Mouse (Mus musculus): ENCODE results near the gene Zc3hav1. TPM values are rescaled to one million over a fixed set of nuclear protein-coding genes. Genes with fewer than 3 reads are reported as not detected.

Zc3hav1 gene
- total and polyA plus RNA-seq, 2 experiments from 2014 or later = 2.1 to 3.5 TPM

DNA sequence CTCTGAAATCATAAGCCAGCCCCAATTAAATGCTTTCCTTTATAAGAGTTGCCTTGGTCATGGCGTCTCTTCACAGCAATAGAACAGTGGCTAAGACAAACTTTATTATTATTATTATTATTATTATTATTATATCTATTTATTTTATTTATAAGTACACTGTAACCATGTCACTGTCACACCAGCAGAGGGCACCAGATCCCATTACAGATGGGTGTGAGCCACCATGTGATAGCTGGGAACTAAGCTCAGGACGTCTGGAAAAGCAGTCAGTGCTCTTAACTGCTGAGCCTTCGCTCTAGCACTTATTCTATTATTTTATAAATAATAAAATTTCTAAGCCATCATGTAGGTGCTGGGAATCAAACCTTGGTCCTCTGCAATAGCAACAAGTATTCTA is 60.7 kb downstream of the Zc3hav1 start:
- H3K27ac ChIP-seq (ENCODE audit: low read depth, low read length) = no peak overlapping the region
- H3K9me3 ChIP-seq (ENCODE audit: low read length) = no peaks in the 10 kb centered on the region
- DNase-seq (ENCODE audit: low spot score) = no peak
- no peaks in the 10 kb centered on the region for H3K27me3 ChIP-seq (ENCODE audit: insufficient read depth, low read length)
- TF ChIP-seq CTCF (IDR thresholded peaks at IDR 0.05) = peak; percentile 29; the same call in 1 of the 2 replicates
- H3K36me3 ChIP-seq (ENCODE audit: insufficient read depth, low read length) = peaks cover 17% of the 10 kb centered on the region; the same call in 1 of the 2 replicates
- no peak overlapping the region for H3K4me3 ChIP-seq (ENCODE audit: low read depth, low read length)
- H3K4me1 ChIP-seq (ENCODE audit: insufficient read depth, low read length) = no peaks in the 10 kb centered on the region
- H3K4me2 ChIP-seq (ENCODE audit: low read depth, low read length, poor library complexity, severe bottlenecking) = no peak overlapping the region
- no peak for ATAC-seq (ENCODE audit: low FRiP score)
- WGBS = 50% methylated on average over 3 of the region's 3 CpGs
- H3K9ac ChIP-seq (replicated peaks; ENCODE audit: low read length, poor library complexity, severe bottlenecking) = no peak overlapping the region

DNA sequence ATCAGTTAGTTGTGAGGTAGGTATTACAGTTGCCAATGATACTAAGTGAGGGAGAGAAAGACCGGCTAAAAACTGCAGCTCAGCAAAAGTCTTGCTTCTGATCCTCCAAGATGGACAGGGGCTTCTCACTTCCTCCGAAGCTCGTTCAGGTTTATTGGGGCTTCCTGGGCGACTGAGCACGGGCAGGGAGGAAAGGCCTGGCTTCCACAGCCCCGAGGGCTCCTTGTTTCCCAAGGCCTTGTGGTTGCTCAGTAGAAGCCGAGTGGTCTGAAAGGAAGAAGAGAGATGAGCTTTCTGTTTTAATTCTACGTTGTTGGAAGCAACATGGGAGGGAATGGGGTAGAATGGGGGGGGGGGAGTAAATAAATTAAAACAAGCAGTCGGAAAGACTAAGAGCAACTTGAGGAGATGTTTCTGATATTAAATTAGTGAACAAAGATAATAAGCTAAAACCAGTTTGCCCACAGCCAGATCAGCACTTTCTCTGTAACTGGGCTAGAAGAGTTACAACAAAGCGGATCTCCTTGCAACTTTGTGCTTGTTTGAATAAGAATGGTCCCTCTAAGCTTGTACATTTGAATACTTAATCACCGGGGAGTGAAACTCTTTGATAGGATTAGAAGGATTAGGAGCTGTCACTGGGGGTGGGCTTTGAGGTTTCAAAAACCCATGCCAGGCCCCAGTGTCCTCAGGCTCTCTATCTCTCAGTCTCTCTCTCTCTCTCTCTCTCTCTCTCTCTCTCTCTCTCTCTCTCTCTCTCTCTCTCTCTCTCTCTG is 61.3 kb downstream of the Zc3hav1 start:
- no peaks in the 10 kb centered on the region for H3K9me3 ChIP-seq (ENCODE audit: low read length)
- no peak overlapping the region for H3K4me3 ChIP-seq (ENCODE audit: low read depth, low read length)
- no peak overlapping the region for H3K27ac ChIP-seq (ENCODE audit: low read depth, low read length)
- peaks cover 17% of the 10 kb centered on the region; the same call in 1 of the 2 replicates for H3K36me3 ChIP-seq (ENCODE audit: insufficient read depth, low read length)
- ATAC-seq (ENCODE audit: low FRiP score) (no peak), DNase-seq (ENCODE audit: low spot score) (no peak)
- WGBS = 17% methylated on average over 11 of the region's 11 CpGs
- no peaks in the 10 kb centered on the region for H3K27me3 ChIP-seq (ENCODE audit: insufficient read depth, low read length)
- TF ChIP-seq CTCF (IDR thresholded peaks at IDR 0.05) = no peak
- H3K4me1 ChIP-seq (ENCODE audit: insufficient read depth, low read length) = no peaks in the 10 kb centered on the region
- no peak overlapping the region for H3K9ac ChIP-seq (replicated peaks; ENCODE audit: low read length, poor library complexity, severe bottlenecking)
- no peak overlapping the region for H3K4me2 ChIP-seq (ENCODE audit: low read depth, low read length, poor library complexity, severe bottlenecking)

DNA sequence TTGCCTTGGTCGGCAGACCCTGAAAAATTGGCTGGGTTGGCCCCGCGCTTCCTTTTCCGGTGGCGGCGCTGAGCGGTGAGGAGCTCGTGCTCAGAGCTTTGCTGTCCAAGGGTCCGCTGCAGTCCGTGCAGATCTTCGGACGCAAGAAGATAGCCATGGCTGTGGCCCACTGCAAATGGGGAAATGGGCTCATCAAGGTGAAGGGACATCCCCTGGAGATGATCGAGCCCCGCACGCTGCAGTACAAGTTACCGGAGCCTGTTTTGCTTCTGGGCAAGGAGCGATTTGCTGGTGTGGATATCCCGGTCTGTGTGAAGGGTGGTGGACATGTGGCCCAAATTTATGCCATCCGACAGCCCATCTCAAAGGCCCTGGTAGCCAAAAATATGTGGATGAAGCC is 70.0 kb downstream of the Zc3hav1 start:
- Histone ChIP-seq H3K9ac (replicated peaks; ENCODE audit: low read length, poor library complexity, severe bottlenecking) (no peak overlapping the region), H3K36me3 (ENCODE audit: insufficient read depth, low read length) (peaks cover 7% of the 10 kb centered on the region), H3K4me3 (ENCODE audit: low read depth, low read length) (no peak overlapping the region), H3K27me3 (ENCODE audit: insufficient read depth, low read length) (no peaks in the 10 kb centered on the region), H3K27ac (ENCODE audit: low read depth, low read length) (no peak overlapping the region), H3K9me3 (ENCODE audit: low read length) (peaks cover 5% of the 10 kb centered on the region; the same call in 1 of the 2 replicates), H3K4me1 (ENCODE audit: insufficient read depth, low read length) (no peaks in the 10 kb centered on the region), H3K4me2 (ENCODE audit: low read depth, low read length, poor library complexity, severe bottlenecking) (no peak overlapping the region)
- no peak for TF ChIP-seq CTCF (IDR thresholded peaks at IDR 0.05)
- DNase-seq (ENCODE audit: low spot score) (no peak), ATAC-seq (ENCODE audit: low FRiP score) (no peak)
- WGBS = 99% methylated on average over 19 of the region's 19 CpGs

DNA sequence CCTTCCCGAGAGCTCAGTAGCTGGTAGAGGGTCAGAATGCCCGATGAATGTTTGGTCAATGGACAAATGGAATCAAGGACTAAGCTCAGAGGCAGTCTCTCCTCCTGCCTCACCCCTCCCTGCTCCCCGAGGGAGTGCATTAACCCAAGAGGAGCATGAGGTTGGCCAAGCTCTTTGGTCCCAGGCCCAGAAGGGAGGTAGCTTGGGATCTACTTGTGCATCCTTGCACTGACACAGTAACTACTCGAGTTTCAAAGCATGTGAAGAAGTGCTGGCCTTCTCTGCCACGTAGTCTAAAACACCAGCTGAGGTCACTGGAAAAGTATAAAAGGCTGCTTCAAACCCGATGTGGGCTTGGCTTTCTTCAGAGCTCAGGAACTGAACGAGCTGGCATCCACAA is 89.9 kb downstream of the Zc3hav1 start:
- ATAC-seq (ENCODE audit: low FRiP score) = no peak
- no peak overlapping the region for H3K4me2 ChIP-seq (ENCODE audit: low read depth, low read length, poor library complexity, severe bottlenecking)
- H3K36me3 ChIP-seq (ENCODE audit: insufficient read depth, low read length) = no peaks in the 10 kb centered on the region
- no peaks in the 10 kb centered on the region for H3K27me3 ChIP-seq (ENCODE audit: insufficient read depth, low read length)
- H3K9ac ChIP-seq (replicated peaks; ENCODE audit: low read length, poor library complexity, severe bottlenecking) = no peak overlapping the region
- WGBS = 70% methylated on average over 7 of the region's 7 CpGs
- TF ChIP-seq CTCF (IDR thresholded peaks at IDR 0.05) = no peak
- H3K4me3 ChIP-seq (ENCODE audit: low read depth, low read length) = no peak overlapping the region
- no peak for DNase-seq (ENCODE audit: low spot score)
- H3K9me3 ChIP-seq (ENCODE audit: low read length) = no peaks in the 10 kb centered on the region
- no peaks in the 10 kb centered on the region for H3K4me1 ChIP-seq (ENCODE audit: insufficient read depth, low read length)
- H3K27ac ChIP-seq (ENCODE audit: low read depth, low read length) = no peak overlapping the region

DNA sequence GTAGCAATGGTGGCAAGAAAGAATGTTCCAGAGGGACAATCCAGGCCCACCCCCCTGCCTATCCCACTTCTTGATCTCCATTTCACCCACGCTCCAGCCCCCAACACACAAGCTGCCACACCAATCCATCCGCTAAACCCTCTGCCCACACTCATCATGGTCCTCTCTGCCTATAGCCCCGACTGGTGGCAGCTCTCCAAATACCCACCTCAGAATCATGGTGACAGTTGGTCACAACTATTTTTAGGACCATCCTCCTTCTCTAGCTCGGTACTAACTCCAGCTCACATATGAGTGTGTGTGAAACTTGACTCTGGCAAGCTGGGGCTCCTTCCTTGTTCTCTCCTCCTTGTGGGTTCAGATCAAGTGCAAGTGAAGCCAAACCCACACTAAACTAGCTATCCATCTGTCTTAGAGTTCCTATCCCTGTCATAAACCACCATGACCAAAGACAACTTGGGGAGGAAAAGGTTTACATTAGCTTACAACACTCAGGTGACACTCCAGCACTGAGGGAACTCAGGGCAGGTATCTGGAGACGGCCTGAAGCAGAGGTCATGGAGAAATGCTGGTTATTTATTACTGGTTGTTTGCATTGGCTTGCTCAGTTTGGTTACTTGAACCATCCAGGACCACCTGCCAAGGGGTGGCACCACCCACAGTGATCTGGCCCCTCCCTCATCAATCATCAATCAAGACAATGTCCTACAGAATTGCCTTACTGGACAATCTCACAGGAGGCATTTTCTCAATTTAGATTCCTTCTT is 90.8 kb downstream of the Zc3hav1 start:
- ATAC-seq (ENCODE audit: low FRiP score) (no peak), DNase-seq (ENCODE audit: low spot score) (no peak)
- Histone ChIP-seq H3K9me3 (ENCODE audit: low read length) (no peaks in the 10 kb centered on the region), H3K4me2 (ENCODE audit: low read depth, low read length, poor library complexity, severe bottlenecking) (no peak overlapping the region), H3K27me3 (ENCODE audit: insufficient read depth, low read length) (no peaks in the 10 kb centered on the region), H3K27ac (ENCODE audit: low read depth, low read length) (no peak overlapping the region), H3K9ac (replicated peaks; ENCODE audit: low read length, poor library complexity, severe bottlenecking) (no peak overlapping the region), H3K36me3 (ENCODE audit: insufficient read depth, low read length) (no peaks in the 10 kb centered on the region), H3K4me1 (ENCODE audit: insufficient read depth, low read length) (no peaks in the 10 kb centered on the region), H3K4me3 (ENCODE audit: low read depth, low read length) (no peak overlapping the region)
- no peak for TF ChIP-seq CTCF (IDR thresholded peaks at IDR 0.05)
- 83% methylated on average over 5 of the region's 5 CpGs for WGBS

DNA sequence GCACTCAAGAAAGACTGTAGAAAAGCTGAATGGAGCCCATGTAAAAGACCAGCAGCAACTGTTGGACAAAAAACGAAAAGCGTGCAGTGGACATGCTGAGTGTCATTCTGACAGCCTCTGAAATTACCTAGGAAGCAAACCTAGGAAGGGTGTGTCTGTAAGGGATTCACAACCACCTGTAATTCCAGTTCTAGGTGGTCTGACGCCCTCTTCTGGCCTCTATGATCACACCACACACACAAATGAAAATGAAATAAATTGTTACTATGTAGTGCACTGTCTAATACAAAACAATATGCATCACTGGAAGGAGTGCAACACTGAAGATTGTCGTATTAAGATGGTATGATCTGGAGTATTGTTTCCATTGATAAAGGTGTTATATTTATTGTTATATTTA is 92.5 kb downstream of the Zc3hav1 start:
- ATAC-seq (ENCODE audit: low FRiP score) (no peak), DNase-seq (ENCODE audit: low spot score) (no peak)
- no peak overlapping the region for H3K27ac ChIP-seq (ENCODE audit: low read depth, low read length)
- no peaks in the 10 kb centered on the region for H3K9me3 ChIP-seq (ENCODE audit: low read length)
- no peak overlapping the region for H3K4me2 ChIP-seq (ENCODE audit: low read depth, low read length, poor library complexity, severe bottlenecking)
- H3K27me3 ChIP-seq (ENCODE audit: insufficient read depth, low read length) = no peaks in the 10 kb centered on the region
- no peak for TF ChIP-seq CTCF (IDR thresholded peaks at IDR 0.05)
- H3K9ac ChIP-seq (replicated peaks; ENCODE audit: low read length, poor library complexity, severe bottlenecking) = no peak overlapping the region
- WGBS = 74% methylated on average over 4 of the region's 4 CpGs
- H3K4me1 ChIP-seq (ENCODE audit: insufficient read depth, low read length) = no peaks in the 10 kb centered on the region
- no peak overlapping the region for H3K4me3 ChIP-seq (ENCODE audit: low read depth, low read length)
- no peaks in the 10 kb centered on the region for H3K36me3 ChIP-seq (ENCODE audit: insufficient read depth, low read length)
